8 mouse cellular contexts compared by ENCODE assay signal in genomic region chr11:95842074-95842681, GRCm38 (mm10). TPM values are rescaled to one million over a fixed set of nuclear protein-coding genes. Genes with fewer than 3 reads are reported as not detected.
DNase-seq lines count a peak whose midpoint lies in the region; ATAC-seq and TF ChIP-seq lines count a peak whose summit lies in the region.

Abi3 (minus strand) TSS chr11:95842476.

- H3K27me3 ChIP-seq in intestine, postnatal 0 days (replicated peaks; ENCODE audit: control insufficient read depth, insufficient read depth, low read length), result no peaks in the 10 kb centered on the region

- no peak; the same call in 1 of the 2 replicates for ATAC-seq in intestine, postnatal 0 days
- no peak for ATAC-seq in frontal cortex, adult (ENCODE audit: low TSS enrichment)

- TF ChIP-seq POLR2A in lung, adult 2 months (IDR thresholded peaks at IDR 0.05; ENCODE audit: borderline replicate concordance, extremely low read depth, low read depth, low read length), result peak; percentile 68; the same call in 1 of the 2 replicates

- H3K27ac ChIP-seq in intestine, postnatal 0 days (ENCODE audit: low read depth, low read length), result no peak within 1 kb of the TSS; the same call in 1 of the 2 replicates

- no peak within 1 kb of the TSS for H3K9ac ChIP-seq in intestine, postnatal 0 days (ENCODE audit: low read depth, low read length)

- no peaks in the 10 kb centered on the region for H3K9me3 ChIP-seq in intestine, postnatal 0 days (ENCODE audit: control insufficient read depth)

- no peak for TF ChIP-seq CTCF in intestine, postnatal 0 days (IDR thresholded peaks at IDR 0.05; ENCODE audit: low read depth)
- TF ChIP-seq CTCF in lung, adult 2 months (IDR thresholded peaks at IDR 0.05; ENCODE audit: insufficient read depth, low read length), result no peak

- no peaks in the 10 kb centered on the region; the same call in 1 of the 2 replicates for H3K4me1 ChIP-seq in intestine, postnatal 0 days (replicated peaks; ENCODE audit: control insufficient read depth, insufficient read depth, low read length)
- H3K4me1 ChIP-seq in lung, adult 2 months (ENCODE audit: control insufficient read depth, insufficient read depth, low read length), result peaks cover 31% of the 10 kb centered on the region

- WGBS in intestine, postnatal 0 days, result 27% methylated on average over 11 of the region's 11 CpGs
- WGBS in lung, adult 2 months, result 22% methylated on average over 11 of the region's 11 CpGs

- no peaks in the 10 kb centered on the region for H3K36me3 ChIP-seq in intestine, postnatal 0 days (ENCODE audit: control insufficient read depth, insufficient read depth)

- peak within 1 kb of the TSS; percentile 38 for H3K4me2 ChIP-seq in intestine, postnatal 0 days (replicated peaks; ENCODE audit: low read depth)

- peak; percentile 79 to 80 for DNase-seq in B cell, adult 2 months
- peak; percentile 34 for DNase-seq in MN1 (ENCODE audit: low spot score)
- peak; percentile 65 for DNase-seq in gastrocnemius, postnatal 25 days
- DNase-seq in lung, adult 2 months, result no peak
- peak; percentile 88 to 89 for DNase-seq in spleen, postnatal 36 days (ENCODE audit: low spot score in 2 of 2)
- DNase-seq in cerebellum, adult 11-12 months, result no peak

- H3K4me3 ChIP-seq in intestine, postnatal 0 days (ENCODE audit: low read depth, low read length), result peak within 1 kb of the TSS; percentile 21
- H3K4me3 ChIP-seq in lung, adult 2 months (replicated peaks; ENCODE audit: extremely low read depth, low read depth, low read length), result peak within 1 kb of the TSS; percentile 73

RNA-seq across cellular contexts. Expression of gene Abi3, which starts in this region (rescaled TPM):
- total RNA-seq in gastrocnemius, postnatal 25 days (2021), result 1 to 10 TPM; 2.2 to 3.2 TPM
- 7.5 and 8.1 TPM in 2 replicates for polyA plus RNA-seq in intestine, postnatal 0 days (2015; fragmentation: Nextera tagmentation; extraction: Ambion mirVana)
- 141 and 169 TPM in 2 replicates for polyA plus RNA-seq in lung, adult 2 months (2012; rRNA removed)

Comparison
In these comparisons a context has a peak if more than half of its experiments do, and no peak if none do; other contexts are left out.
1. RNA of gene Abi3 (polyA plus RNA-seq): 141 to 169 TPM in lung, adult 2 months; 7.5 to 8.1 TPM in intestine, postnatal 0 days; every median in the first group is over 10 times any median in the second.
2. DNase-seq: peak in B cell, adult 2 months (2 of 2), MN1 (single experiment), gastrocnemius, postnatal 25 days (single experiment) and spleen, postnatal 36 days (2 of 2); none in lung, adult 2 months (single experiment) and cerebellum, adult 11-12 months (single experiment).